Mouse (Mus musculus): Measurements from ENCODE around the gene Arfgef2. TPM values are rescaled to one million over a fixed set of nuclear protein-coding genes. Genes with fewer than 3 reads are reported as not detected.

The Arfgef2 gene
- total RNA-seq (2021) = 57.5 and 72.2 TPM in 2 replicates
- long read RNA-seq, full-length matches to known transcripts = 1 of 22 reads
- long read RNA-seq, partial matches to known transcripts = 18 of 22 reads
- long read RNA-seq, other reads (novel, unspliced or antisense) = 3 of 22 reads

DNA sequence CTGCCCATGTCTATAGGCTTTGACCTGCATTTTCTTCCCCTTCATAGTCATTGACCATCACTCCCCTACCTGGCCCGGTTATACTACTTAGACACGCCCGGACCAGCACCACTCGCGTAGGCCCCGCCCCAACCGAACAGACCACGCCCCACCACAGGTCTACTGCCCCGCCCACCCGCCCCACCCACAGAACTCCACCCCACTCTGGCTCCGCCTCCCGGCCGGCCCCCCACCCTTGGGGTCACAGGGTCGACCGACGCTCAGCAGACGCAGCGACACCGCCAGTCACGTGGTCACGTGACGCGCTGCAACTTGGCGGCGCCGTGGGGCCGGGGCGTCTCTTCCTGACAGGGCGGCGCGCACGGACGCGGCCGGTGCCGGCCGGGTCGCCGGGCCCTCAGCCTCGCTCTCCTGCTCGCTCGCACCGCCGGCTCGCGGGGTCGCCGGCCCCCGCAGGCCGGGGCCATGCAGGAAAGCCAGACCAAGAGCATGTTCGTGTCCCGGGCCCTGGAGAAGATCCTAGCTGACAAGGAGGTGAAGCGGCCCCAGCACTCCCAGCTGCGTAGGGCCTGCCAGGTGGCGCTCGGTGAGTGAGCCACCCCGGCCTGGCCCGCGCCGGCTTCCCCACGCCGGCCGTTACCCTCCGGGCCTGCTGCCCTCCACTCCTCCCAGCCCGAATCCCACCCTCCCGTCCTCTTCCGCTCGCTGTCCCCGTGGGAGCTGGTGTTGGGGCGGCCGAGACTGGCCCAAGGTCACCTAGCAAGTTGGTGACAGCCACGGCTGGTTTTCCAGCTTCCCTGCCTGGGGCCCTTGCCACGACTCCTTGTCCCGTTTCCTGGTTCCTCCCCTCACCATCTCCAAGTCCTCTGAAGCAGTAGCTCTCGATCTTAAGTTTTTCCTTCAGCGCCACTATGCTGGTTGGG, at the start of gene Arfgef2:
Arfgef2 (plus strand) TSS at position 339 of the 923 bp plus-strand sequence.
- DNase-seq = peak; percentile 90

DNA sequence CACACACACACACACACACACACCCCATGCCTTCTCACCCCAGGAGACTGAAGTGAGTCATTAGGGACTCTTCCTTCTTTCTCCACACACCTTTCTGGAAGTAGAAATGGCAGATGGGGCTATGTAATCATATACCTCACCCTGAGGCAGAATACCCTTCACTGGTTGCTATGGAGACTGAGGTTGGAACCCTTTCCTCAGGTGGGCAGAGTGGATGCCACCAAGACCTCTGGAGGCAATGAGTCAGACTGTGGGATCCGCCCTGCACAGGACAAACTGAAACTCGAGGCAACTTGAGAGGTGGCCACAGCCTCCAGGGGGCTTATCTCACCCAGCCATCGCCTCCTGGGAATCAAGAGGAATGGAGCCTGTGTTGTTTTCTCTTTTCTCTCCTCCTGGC, 47.4 kb upstream of the Arfgef2 start:
- DNase-seq = no peak

DNA sequence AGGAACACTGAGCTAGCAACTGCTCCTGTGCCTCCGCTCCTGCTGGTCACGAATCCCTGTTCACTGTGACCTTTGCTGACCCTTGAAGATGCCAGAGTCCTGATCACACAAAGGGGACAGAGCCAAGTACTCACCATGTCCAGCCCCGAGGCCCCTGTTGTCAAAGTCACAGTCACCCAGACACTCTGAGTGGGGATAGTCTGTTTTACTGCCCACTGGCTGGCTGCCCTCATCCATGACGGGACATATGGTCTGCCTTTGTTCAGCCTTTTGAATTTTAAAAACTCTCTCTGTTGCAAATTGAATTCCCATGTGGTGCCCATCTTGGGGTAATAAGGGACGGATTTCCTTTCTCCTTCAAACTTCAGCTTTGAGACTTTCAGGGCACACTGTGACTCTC, 41.3 kb upstream of the Arfgef2 start:
- no peak for DNase-seq

DNA sequence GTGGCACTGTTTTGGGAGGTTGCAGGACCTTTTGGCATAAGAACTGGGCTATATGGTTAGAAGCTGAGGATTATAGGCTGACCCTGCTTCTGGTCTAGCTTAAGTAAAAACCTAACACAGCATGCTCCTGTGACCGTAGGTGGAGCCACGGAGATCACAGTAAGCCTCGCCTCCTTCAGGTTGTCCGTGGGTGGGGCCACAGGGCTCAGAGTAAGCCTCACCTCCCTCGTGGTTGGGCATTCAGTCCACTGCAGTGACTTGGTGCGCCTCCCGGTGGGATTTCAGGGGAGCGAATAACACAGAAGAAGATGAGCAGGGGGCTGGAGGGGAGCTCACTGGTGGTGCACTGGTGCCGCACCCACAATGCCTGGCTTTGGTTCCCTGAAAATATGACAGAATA, 37.8 kb upstream of the Arfgef2 start:
- no peak for DNase-seq

DNA sequence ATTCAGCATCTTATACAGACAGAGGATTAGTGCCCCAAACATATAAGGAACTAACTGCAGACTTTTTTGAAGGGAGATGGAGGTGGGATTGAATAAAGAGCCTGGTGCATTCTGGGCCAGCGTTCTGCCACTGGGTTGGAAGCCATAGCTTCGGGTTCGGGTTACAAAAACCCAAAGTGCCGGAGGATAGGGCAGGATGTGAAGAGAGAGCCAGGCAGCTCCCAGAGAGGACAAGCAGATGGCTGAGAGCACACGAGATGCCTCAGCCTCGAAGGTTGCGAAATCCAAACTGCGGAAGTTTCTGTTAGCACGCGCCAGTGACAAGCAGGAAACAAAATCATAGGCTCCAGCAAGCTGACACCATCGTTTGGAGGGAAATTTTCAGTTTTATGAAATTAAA, 34.0 kb upstream of the Arfgef2 start:
- no peak for DNase-seq

DNA sequence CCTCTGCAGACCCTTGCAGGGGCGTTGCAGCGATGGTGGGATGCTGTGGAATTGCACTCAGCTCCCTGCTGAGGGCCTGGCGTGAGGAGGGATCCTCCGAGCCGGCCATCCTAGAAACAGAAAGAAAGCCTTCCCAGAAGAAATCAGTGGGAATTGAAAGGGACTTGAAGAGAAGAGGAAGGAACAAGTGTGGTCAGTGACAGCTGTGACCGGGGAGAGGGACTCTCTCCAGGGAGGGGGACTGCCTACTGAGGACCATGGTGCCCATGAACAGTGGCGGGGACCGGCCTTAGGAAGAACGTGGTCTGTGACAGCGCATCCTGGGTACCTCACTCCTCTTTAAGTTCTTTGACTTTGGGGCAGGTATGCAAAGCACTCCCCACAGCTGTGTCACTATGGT, 31.8 kb upstream of the Arfgef2 start:
- DNase-seq = no peak

DNA sequence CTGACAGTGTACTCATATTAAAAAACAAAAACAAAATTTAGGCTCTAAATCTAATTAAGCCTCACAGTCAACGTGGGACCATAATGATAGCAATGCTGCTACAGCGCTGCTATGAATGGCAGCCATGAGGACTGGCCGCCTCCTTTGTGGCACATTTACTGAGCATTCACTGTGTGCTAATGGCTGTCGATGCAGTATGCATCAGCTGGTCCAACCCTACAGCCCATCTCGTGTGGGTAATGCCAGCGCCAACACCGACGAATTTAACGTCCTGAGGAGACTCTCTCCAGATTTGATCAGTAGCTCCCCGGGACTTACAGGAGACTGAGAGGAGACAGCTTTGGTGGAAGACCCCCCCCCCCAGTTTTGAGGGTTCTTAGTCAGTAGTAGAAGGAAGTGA, 31.1 kb upstream of the Arfgef2 start:
- DNase-seq = no peak

DNA sequence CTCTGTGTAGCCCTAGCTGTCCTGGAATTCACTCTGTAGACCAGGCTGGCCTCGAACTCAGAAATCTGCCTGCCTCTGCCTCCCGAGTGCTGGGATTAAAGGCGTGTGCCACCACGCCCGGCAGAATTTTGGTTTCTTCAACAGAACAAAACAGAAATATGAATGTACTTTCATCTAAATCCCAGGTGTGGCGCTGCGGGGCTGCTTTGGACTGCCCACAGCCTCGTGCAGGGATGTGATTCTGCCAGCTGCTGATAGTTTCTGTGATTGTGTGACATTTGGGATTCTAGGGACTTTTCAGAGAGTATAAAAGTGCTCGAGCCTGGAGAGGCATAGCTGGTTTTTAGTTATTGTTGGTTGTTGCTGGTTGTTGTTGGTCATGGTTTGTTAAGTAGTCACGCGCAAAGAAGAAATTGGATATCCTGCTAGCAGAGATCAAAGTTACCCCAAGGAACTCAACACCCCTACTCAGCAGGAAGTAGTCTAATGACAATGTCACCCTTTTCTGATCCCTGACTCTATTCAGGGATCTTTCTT, 30.0 kb upstream of the Arfgef2 start:
- no peak for DNase-seq

DNA sequence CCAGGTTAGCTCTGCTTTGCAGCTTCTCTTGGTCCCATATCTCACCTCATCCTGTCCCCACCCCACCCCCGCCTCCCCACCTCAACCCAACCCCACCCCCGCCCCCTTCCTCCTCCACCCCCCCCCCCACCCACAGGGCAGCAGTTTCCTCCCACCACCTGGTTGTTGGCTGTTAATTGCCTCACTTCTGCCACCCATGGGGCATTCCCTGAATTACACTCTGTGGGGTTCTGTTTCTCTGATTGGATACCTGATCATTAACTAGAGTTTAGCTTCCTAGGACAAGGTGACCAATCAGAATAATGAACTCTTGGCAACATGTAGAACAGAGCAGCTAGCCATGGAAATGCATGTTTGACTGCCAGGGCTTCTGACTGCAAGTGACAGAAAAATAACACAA, 29.1 kb upstream of the Arfgef2 start:
- no peak for DNase-seq

DNA sequence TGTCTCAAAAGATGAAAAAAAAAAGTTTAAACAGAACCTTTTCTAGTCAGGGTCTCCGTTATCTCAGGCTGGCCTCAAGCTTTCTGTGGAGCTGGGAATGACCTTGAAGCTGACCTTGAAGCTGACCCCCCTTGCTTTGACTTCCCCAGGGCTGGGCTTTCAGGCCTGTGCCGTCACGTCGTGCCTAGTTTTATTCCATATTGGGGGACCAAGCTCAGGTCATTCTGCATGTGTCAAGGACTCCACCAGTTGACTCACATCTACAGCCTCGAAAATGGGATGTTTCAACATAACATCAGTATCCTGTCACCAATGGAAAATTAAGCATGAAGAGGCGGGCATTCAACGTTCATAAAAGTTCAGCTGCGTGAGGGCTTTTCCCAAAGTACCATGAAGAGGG, 25.4 kb upstream of the Arfgef2 start:
- no peak for DNase-seq

DNA sequence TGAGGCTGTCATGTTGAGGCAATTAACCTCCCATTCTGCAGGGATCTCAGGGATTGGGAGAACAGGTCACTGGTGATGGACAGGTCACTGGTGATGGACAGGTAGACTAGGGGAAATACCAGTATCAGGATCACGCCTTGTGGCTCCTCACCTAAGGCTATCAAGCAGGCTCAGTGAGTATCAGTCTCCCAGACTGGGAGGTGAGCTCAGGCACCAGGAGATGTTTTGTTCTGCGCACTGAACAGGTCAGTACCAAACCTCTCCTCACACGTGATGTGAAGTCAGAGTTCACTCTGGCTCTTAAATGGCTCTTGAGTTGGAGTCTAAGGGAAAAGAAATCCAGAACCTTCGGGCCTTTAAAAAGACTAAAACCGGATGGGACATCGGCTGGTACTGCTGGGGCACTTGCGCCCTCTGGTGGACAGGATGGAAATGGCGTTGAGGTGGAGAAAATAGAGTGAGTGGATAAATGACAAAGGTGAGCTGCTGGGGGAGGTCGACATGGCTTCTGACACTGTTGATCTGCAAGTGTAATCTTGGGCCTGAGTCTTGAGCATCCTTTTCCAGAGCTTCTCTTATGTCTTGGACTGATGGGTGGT, 24.3 kb upstream of the Arfgef2 start:
- DNase-seq = peak; percentile 80

DNA sequence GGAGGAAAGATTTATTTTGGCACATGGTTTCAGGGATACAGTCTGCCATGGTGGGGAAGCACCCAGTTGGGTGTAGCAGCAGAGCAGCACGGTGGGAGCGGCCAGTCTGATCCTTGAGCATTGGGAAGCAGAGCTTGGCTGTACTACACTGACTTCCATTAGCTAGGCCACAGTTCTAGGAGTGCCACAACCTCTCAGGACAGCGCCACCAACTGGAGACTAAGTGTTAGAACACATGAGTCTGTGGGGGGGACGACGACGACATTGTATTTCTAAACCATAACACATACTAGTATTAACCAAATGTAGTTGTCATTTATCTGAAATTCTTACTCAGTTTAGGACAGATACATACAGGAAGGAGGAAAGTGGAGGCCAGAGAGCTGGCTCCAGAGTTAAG, 21.0 kb upstream of the Arfgef2 start:
- no peak for DNase-seq

DNA sequence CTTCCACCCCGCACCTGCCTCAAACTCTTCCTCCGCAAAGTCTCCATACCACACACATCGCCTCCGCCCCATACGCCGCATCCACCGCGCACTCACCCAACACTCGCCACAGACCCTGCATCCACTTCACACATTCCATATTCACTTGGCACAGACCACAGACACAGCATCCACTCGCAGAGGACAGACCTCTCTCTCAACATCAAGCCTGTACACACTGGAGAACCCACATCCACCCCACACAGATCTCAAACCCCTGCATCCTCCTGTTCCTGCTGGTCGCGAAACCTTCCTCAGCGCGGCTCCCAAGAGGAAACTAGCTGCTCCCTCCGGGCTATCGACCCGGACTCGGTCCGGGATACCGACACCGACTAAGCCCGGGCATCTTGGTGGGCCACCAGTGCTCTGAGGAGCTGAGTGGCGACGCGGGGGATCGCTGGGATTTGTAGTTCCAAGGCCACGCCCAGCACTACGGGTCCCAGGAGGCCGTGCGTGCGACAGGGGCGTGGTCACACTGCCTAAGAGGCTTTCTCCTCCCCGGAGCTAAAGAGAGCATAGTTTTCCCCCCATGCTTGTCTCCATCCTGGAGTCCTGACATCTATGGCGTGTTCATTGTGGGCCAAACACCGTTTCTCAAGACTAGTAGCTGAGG, 18.9 kb upstream of the Arfgef2 start:
- peak; percentile 89 for DNase-seq

DNA sequence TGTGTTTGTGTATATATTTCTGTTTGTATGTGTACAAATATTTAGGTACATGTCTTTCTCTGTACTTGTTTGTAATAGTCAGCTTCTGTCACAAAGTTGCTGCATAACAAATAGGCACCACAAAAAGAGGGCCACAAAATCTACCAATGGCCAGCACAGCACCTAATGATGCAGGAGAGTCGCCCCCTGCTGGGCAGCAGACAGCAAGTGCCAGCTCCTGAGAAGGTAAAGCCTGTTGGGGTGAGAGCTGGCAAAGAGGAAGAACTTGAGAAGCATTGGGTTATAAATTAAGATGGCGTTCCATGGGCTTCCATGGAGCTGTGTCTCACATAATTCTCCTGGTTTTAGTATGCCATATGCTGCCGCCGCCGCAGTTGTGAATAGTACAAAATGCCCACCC, 13.7 kb upstream of the Arfgef2 start:
- DNase-seq = no peak

DNA sequence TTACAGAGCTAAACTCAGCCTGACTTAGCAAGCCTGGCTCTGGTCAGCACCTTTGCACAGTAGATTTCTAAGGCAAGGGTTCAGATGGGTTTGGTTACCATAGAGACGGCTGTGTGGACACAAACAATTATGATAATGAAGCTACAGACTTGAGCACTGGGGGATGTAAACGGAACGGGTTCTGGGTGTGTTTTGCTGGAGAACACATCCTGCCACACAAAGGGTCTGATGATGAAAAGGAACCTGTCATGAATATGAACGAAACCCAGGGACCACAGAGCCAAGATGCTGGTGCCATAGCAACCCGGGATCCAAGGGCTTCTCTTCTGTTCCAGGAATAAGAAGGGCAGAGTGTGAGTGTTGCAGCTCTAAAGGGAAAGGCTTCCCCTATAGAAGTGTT, 13.0 kb upstream of the Arfgef2 start, which contains the start of gene Trp53rkb:
Trp53rkb (plus strand) TSS at position 177 of the 400 bp plus-strand sequence.
- no peak for DNase-seq

DNA sequence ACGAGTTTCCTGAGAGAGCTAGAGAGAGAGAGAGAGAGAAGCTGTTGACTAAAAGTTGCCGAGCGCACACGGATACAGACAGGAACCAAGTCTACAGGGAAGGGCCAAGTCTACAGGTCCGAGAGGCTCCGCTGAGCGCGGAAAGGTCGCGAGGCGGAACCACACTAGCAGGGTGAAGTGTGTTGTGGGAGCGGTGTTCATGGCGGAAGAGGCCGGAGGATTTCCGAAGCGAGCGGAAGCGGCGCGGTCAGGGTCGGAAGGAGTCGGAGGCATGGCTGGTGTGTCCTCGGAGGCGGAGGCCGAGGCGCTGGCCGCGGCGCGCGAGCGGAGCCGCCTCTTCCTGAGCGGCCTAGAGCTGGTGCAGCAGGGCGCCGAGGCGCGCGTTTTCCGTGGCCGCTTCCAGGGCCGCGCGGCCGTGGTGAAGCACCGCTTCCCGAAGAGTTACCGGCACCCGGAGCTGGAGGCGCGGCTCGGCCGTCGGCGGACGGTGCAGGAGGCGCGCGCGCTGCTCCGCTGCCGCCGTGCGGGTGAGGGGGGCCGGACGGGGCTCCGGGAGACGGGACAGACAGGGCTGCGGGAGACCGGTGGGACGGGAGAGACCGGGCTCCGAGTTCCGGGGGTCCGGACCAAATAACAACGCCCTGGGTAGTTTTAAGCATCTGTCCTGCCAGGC, 11.7 kb upstream of the Arfgef2 start:
- DNase-seq = peak; percentile 83

DNA sequence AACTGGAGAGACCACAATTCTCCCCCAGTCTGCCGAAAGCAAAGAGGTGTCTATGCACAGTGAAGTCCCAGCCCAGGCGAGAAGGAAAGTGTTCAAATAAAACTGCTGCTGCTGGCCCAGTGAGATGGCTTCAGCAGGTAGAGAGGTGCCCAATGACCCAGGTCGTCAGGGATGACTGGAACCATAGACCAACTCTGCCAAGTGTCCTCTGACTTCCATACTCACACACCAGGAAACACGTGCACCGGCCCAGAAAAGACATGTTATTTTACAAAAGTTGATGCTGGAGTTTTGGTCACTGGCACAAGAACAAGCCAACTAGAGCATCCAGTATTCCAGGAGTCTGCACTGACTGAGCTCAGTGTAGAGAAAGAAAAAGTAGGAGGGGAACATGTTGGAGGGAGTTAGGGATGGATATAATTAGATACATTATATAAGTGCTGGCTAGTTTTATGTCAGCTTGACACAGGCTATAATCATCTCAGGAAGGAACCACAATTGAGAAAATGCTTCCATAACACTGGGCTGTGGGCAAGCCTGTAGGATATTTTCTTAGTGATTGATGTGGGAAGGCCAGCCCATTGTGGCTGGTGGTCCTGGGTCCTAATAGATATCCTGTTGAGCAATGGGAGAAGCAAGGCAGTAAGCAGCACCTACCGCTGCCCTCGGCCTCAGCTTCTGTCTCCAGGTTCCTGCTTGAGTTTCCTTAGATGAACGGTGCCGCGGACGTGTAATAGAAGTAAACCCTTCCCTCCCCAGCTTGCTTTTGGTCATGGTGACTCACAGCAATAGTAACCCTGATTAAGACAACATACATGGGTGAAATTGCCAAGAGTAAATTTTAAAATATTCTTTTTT, 5.5 kb upstream of the Arfgef2 start:
- DNase-seq = no peak

DNA sequence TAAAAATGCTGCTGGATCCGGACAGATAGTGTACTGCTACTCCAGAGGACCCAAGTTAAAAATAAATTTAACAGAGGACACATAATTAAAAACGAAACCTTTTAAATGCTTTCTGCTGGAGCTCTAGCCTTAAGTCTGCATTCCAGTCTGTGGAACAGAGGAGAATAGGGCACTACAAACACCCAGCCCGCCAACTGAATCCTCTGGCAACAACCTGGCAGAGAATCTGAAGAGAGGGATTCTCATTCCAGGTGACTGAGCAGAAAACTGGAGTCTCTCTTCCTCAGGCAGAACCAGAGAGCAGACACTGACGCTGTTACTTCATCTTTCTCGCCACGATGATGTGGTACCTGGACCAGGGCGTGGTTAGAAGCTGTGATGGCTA, 4.9 kb upstream of the Arfgef2 start:
- no peak for DNase-seq

DNA sequence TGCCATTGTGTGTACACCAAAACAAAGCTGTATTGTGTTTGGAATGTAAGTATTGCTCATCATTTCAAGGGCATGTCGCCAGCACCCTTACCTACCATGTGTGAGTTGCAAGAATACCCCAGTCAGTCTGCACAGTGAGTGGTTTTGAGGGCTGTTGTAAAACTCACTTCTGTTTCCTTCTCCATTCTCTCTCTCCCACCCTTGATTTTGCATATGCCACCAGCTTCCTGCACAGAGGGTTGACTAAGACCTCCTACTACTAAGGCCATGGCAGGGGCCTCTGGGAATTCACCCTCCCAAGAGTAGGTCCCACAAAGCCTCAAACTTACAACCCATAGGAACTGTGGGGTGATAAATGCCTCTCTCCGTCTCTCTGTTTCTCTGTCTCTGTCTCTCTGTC, 4.0 kb upstream of the Arfgef2 start:
- DNase-seq = no peak

DNA sequence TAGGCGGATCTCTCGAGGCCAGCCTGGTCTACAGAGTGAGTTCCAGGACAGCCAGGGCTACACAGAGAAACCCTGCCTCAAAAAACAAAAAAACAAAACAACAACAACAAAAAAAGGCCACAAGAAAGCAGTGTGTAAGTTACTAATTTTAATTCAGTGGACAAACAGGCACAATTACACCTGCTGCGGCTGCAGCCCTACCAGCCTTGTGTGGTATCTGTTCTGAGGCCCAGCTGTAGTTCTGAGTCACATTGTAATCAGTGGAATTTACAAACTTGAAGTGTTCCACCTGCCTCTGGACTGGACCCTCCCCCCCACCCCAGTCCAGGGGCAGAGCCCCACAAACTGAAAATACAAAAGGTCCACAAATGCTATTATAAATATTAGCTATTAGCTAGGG, 2.1 kb upstream of the Arfgef2 start:
- DNase-seq = no peak

DNA sequence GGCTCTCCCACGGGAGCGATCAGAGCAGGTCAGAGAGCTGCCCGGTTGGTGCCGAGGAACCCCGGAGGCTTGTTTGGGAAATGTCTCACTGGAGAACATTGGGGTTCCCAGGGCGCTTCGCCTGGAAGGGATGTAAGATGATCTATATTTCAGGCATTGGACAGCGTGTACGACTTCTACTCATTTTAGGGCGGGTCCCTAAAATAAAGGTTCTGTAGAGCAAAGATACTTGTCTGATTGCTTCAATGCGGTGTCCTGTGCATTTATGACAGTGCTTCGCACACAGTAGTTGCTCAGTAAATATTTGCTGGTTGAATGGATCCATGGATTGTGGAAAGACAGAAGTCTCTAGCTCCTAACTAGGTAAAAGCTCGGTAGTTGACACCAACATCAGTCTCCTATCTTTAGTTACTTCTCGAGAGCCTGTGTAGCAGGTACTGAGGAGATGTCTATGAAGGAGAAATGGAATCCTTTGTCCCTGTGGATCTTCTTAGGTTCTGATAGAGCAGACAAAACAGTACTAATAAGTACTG, 851 bp downstream of the Arfgef2 start:
- no peak for DNase-seq

Measured in adrenal gland, postnatal 25 days (tissue).